Mouse (Mus musculus) G1E (cell line): Measurements from ENCODE around the gene Tpm3.

Experiments used
- CTCF ChIP-seq: IDR thresholded peaks from 2 replicates; pipeline ENCODE4 v1.5.1; 2012; ENCODE audit warnings: low read depth, low read length, inconsistent platforms, mixed read lengths
- TAL1 ChIP-seq: conservative IDR thresholded peaks from 2 replicates; pipeline ENCODE4 v1.6.1; 2012; ENCODE audit warnings: low read depth, low read length, inconsistent platforms, mixed read lengths

- no peak for TF ChIP-seq CTCF
- TF ChIP-seq TAL1 = no peak
Observed at GRCm38 (mm10) chr3:90111706-90112105, 39.3 kb downstream of the Tpm3 start.
